Mouse (Mus musculus): ENCODE measurements around the gene Upf1.

- TF ChIP-seq POLR2A (IDR thresholded peaks at IDR 0.05; ENCODE audit: insufficient read depth, low read depth, low read length) = no peak
- TF ChIP-seq CTCF (IDR thresholded peaks at IDR 0.05) = no peak
- no peak for TF ChIP-seq EP300 (IDR thresholded peaks at IDR 0.05; ENCODE audit: insufficient read depth, low read depth, low read length)
Measured at GRCm38 (mm10) chr8:70366588-70366987, 13.5 kb upstream of the Upf1 start.

Data from heart, adult 2 months (tissue).